Mouse (Mus musculus): ENCODE results near the gene Prkcb. TPM values are rescaled to one million over a fixed set of nuclear protein-coding genes. Genes with fewer than 3 reads are reported as not detected.

Gene Prkcb
- polyA plus RNA-seq, 1 experiment from 2014 or later = 4.8 TPM

- no peaks in the 10 kb centered on the region for H3K36me3 ChIP-seq (ENCODE audit: insufficient read depth, low read length)
- no peak overlapping the region for H3K27ac ChIP-seq (ENCODE audit: low read length)
These were observed 287.0 kb downstream of the Prkcb start for GRCm38 (mm10) chr7:122575506-122575905.

GRCm38 (mm10) chr7:122577571-122577970, 289.0 kb downstream of the Prkcb start:
- WGBS = 84% methylated on average over 4 of the region's 4 CpGs
- no peaks in the 10 kb centered on the region for H3K27me3 ChIP-seq (ENCODE audit: insufficient read depth, low read length)
- no peak overlapping the region for H3K9ac ChIP-seq (replicated peaks; ENCODE audit: low read length)
- H3K4me2 ChIP-seq (replicated peaks; ENCODE audit: low read depth, low read length) = no peak overlapping the region
- no peaks in the 10 kb centered on the region for H3K36me3 ChIP-seq (ENCODE audit: insufficient read depth, low read length)
- H3K27ac ChIP-seq (ENCODE audit: low read length) = no peak overlapping the region
- no peak overlapping the region for H3K4me3 ChIP-seq (ENCODE audit: low read length)
- H3K9me3 ChIP-seq (ENCODE audit: low read length) = no peaks in the 10 kb centered on the region
- ATAC-seq (ENCODE audit: low FRiP score, low TSS enrichment) = no peak
- H3K4me1 ChIP-seq (ENCODE audit: insufficient read depth, low read length) = 0 out of 2 replicates have a peak, but pooled peaks cover 2% of the 10 kb centered on the region

More at GRCm38 (mm10) chr7:122575506-122575905, 287.0 kb downstream of the Prkcb start:
- ATAC-seq (ENCODE audit: low FRiP score, low TSS enrichment) = peak; percentile 86; the same call in 1 of the 2 replicates
- Histone ChIP-seq H3K4me1 (ENCODE audit: insufficient read depth, low read length) (0 out of 2 replicates have a peak, but pooled peaks cover 2% of the 10 kb centered on the region), H3K4me2 (replicated peaks; ENCODE audit: low read depth, low read length) (no peak overlapping the region), H3K9ac (replicated peaks; ENCODE audit: low read length) (no peak overlapping the region), H3K4me3 (ENCODE audit: low read length) (no peak overlapping the region), H3K27me3 (ENCODE audit: insufficient read depth, low read length) (no peaks in the 10 kb centered on the region), H3K9me3 (ENCODE audit: low read length) (no peaks in the 10 kb centered on the region)
- WGBS = 29% methylated on average over 8 of the region's 8 CpGs

GRCm38 (mm10) chr7:122579461-122580157, 291.1 kb downstream of the Prkcb start:
- Histone ChIP-seq H3K9ac (replicated peaks; ENCODE audit: low read length) (no peak overlapping the region), H3K4me2 (replicated peaks; ENCODE audit: low read depth, low read length) (no peak overlapping the region), H3K36me3 (ENCODE audit: insufficient read depth, low read length) (no peaks in the 10 kb centered on the region), H3K27ac (ENCODE audit: low read length) (no peak overlapping the region), H3K9me3 (ENCODE audit: low read length) (no peaks in the 10 kb centered on the region), H3K4me1 (ENCODE audit: insufficient read depth, low read length) (0 out of 2 replicates have a peak, but pooled peaks cover 2% of the 10 kb centered on the region), H3K4me3 (ENCODE audit: low read length) (no peak overlapping the region), H3K27me3 (ENCODE audit: insufficient read depth, low read length) (no peaks in the 10 kb centered on the region)
- ATAC-seq (ENCODE audit: low FRiP score, low TSS enrichment) = no peak
- WGBS = 76% methylated on average over 7 of the region's 7 CpGs

- no peak overlapping the region for H3K27ac ChIP-seq (ENCODE audit: low read length)
- H3K9ac ChIP-seq (replicated peaks; ENCODE audit: low read length) = no peak overlapping the region
- H3K36me3 ChIP-seq (ENCODE audit: insufficient read depth, low read length) = no peaks in the 10 kb centered on the region
- H3K4me2 ChIP-seq (replicated peaks; ENCODE audit: low read depth, low read length) = no peak overlapping the region
- no peaks in the 10 kb centered on the region for H3K9me3 ChIP-seq (ENCODE audit: low read length)
- no peak for ATAC-seq (ENCODE audit: low FRiP score, low TSS enrichment)
- H3K27me3 ChIP-seq (ENCODE audit: insufficient read depth, low read length) = no peaks in the 10 kb centered on the region
- 85% methylated on average over 1 of the region's 1 CpGs for WGBS
- H3K4me1 ChIP-seq (ENCODE audit: insufficient read depth, low read length) = 0 out of 2 replicates have a peak, but pooled peaks cover 2% of the 10 kb centered on the region
- no peak overlapping the region for H3K4me3 ChIP-seq (ENCODE audit: low read length)
These were observed 291.6 kb downstream of the Prkcb start for GRCm38 (mm10) chr7:122580158-122580475.

GRCm38 (mm10) chr7:122584421-122585151, 296.0 kb downstream of the Prkcb start:
- no peak overlapping the region for H3K4me3 ChIP-seq (ENCODE audit: low read length)
- H3K9ac ChIP-seq (replicated peaks; ENCODE audit: low read length) = no peak overlapping the region
- no peaks in the 10 kb centered on the region for H3K36me3 ChIP-seq (ENCODE audit: insufficient read depth, low read length)
- H3K4me1 ChIP-seq (ENCODE audit: insufficient read depth, low read length) = no peaks in the 10 kb centered on the region
- WGBS = 71% methylated on average over 14 of the region's 14 CpGs
- no peak overlapping the region for H3K4me2 ChIP-seq (replicated peaks; ENCODE audit: low read depth, low read length)
- ATAC-seq (ENCODE audit: low FRiP score, low TSS enrichment) = no peak
- H3K27me3 ChIP-seq (ENCODE audit: insufficient read depth, low read length) = no peaks in the 10 kb centered on the region
- no peak overlapping the region for H3K27ac ChIP-seq (ENCODE audit: low read length)
- no peaks in the 10 kb centered on the region for H3K9me3 ChIP-seq (ENCODE audit: low read length)

GRCm38 (mm10) chr7:122595897-122596296, 307.3 kb downstream of the Prkcb start:
- Histone ChIP-seq H3K36me3 (ENCODE audit: insufficient read depth, low read length) (no peaks in the 10 kb centered on the region), H3K4me2 (replicated peaks; ENCODE audit: low read depth, low read length) (no peak overlapping the region), H3K4me1 (ENCODE audit: insufficient read depth, low read length) (no peaks in the 10 kb centered on the region), H3K9me3 (ENCODE audit: low read length) (no peaks in the 10 kb centered on the region), H3K4me3 (ENCODE audit: low read length) (no peak overlapping the region), H3K9ac (replicated peaks; ENCODE audit: low read length) (no peak overlapping the region), H3K27ac (ENCODE audit: low read length) (no peak overlapping the region), H3K27me3 (ENCODE audit: insufficient read depth, low read length) (no peaks in the 10 kb centered on the region)
- no peak for ATAC-seq (ENCODE audit: low FRiP score, low TSS enrichment)
- WGBS = 64% methylated on average over 10 of the region's 10 CpGs

- no peaks in the 10 kb centered on the region for H3K4me1 ChIP-seq (ENCODE audit: insufficient read depth, low read length)
- 58% methylated on average over 9 of the region's 9 CpGs for WGBS
These were observed 308.1 kb downstream of the Prkcb start for GRCm38 (mm10) chr7:122596596-122597170.

GRCm38 (mm10) chr7:122597313-122597712, 308.8 kb downstream of the Prkcb start:
- no peaks in the 10 kb centered on the region for H3K4me1 ChIP-seq (ENCODE audit: insufficient read depth, low read length)
- ATAC-seq (ENCODE audit: low FRiP score, low TSS enrichment) = no peak
- H3K27ac ChIP-seq (ENCODE audit: low read length) = no peak overlapping the region
- WGBS = 64% methylated on average over 7 of the region's 7 CpGs
- H3K4me2 ChIP-seq (replicated peaks; ENCODE audit: low read depth, low read length) = no peak overlapping the region
- no peaks in the 10 kb centered on the region for H3K36me3 ChIP-seq (ENCODE audit: insufficient read depth, low read length)
- no peaks in the 10 kb centered on the region for H3K27me3 ChIP-seq (ENCODE audit: insufficient read depth, low read length)
- H3K9ac ChIP-seq (replicated peaks; ENCODE audit: low read length) = no peak overlapping the region
- H3K4me3 ChIP-seq (ENCODE audit: low read length) = no peak overlapping the region
- no peaks in the 10 kb centered on the region for H3K9me3 ChIP-seq (ENCODE audit: low read length)

More at GRCm38 (mm10) chr7:122596596-122597170, 308.1 kb downstream of the Prkcb start:
- Histone ChIP-seq H3K36me3 (ENCODE audit: insufficient read depth, low read length) (no peaks in the 10 kb centered on the region), H3K27me3 (ENCODE audit: insufficient read depth, low read length) (no peaks in the 10 kb centered on the region), H3K4me2 (replicated peaks; ENCODE audit: low read depth, low read length) (no peak overlapping the region), H3K9ac (replicated peaks; ENCODE audit: low read length) (no peak overlapping the region), H3K4me3 (ENCODE audit: low read length) (no peak overlapping the region), H3K9me3 (ENCODE audit: low read length) (no peaks in the 10 kb centered on the region), H3K27ac (ENCODE audit: low read length) (no peak overlapping the region)
- no peak for ATAC-seq (ENCODE audit: low FRiP score, low TSS enrichment)

- no peaks in the 10 kb centered on the region for H3K27me3 ChIP-seq (ENCODE audit: insufficient read depth, low read length)
- H3K4me1 ChIP-seq (ENCODE audit: insufficient read depth, low read length) = no peaks in the 10 kb centered on the region
- no peaks in the 10 kb centered on the region for H3K36me3 ChIP-seq (ENCODE audit: insufficient read depth, low read length)
- WGBS = 46% methylated on average over 7 of the region's 7 CpGs
- no peak for ATAC-seq (ENCODE audit: low FRiP score, low TSS enrichment)
- no peaks in the 10 kb centered on the region for H3K9me3 ChIP-seq (ENCODE audit: low read length)
- no peak overlapping the region for H3K4me3 ChIP-seq (ENCODE audit: low read length)
- H3K4me2 ChIP-seq (replicated peaks; ENCODE audit: low read depth, low read length) = no peak overlapping the region
- no peak overlapping the region for H3K27ac ChIP-seq (ENCODE audit: low read length)
- no peak overlapping the region for H3K9ac ChIP-seq (replicated peaks; ENCODE audit: low read length)
These were observed 312.3 kb downstream of the Prkcb start for GRCm38 (mm10) chr7:122600856-122601255.

- WGBS = 88% methylated on average over 5 of the region's 5 CpGs
- Histone ChIP-seq H3K4me2 (replicated peaks; ENCODE audit: low read depth, low read length) (no peak overlapping the region), H3K27me3 (ENCODE audit: insufficient read depth, low read length) (no peaks in the 10 kb centered on the region), H3K27ac (ENCODE audit: low read length) (no peak overlapping the region), H3K9ac (replicated peaks; ENCODE audit: low read length) (no peak overlapping the region), H3K9me3 (ENCODE audit: low read length) (no peaks in the 10 kb centered on the region), H3K36me3 (ENCODE audit: insufficient read depth, low read length) (no peaks in the 10 kb centered on the region), H3K4me3 (ENCODE audit: low read length) (no peak overlapping the region), H3K4me1 (ENCODE audit: insufficient read depth, low read length) (no peaks in the 10 kb centered on the region)
- no peak for ATAC-seq (ENCODE audit: low FRiP score, low TSS enrichment)
These were observed 316.5 kb downstream of the Prkcb start for GRCm38 (mm10) chr7:122605066-122605465.

Measured in kidney, embryonic 16.5 days (tissue).